Mouse (Mus musculus): Measurements from ENCODE around the gene Cbr4.

Gene Cbr4

GRCm38 (mm10) chr8:61488631-61489030 is 1.1 kb downstream of the Cbr4 start:
- no peak for DNase-seq (ENCODE audit: low spot score in 2 of 2)

- DNase-seq (ENCODE audit: low spot score in 2 of 2): no peak
These were observed 9.6 kb downstream of the Cbr4 start for GRCm38 (mm10) chr8:61497110-61497509.

- no peak for DNase-seq (ENCODE audit: low spot score in 2 of 2)
These were observed 11.5 kb downstream of the Cbr4 start for GRCm38 (mm10) chr8:61499035-61499434.

DNA sequence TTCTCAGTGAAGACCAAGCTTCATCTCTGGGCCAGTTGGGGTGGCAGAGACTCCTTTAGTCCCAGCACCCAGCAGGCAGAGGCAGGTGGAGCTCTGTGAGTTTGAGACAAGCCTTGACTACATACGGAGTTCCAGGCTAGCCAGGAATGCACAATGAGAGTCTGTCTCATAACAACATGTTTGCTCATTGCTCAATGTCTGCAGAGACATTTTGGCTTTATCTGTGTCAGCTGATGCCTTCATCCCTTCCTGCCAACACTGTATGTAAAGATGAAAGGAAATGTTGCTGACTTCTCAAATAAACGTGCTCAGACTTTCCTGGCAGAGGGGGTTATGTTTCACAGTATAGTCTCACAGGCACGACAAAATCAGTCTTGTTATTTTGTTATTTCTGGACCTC is 13.4 kb downstream of the Cbr4 start:
- DNase-seq (ENCODE audit: low spot score in 2 of 2): no peak

- no peak for DNase-seq (ENCODE audit: low spot score in 2 of 2)
These were observed 14.7 kb downstream of the Cbr4 start for GRCm38 (mm10) chr8:61502277-61502676.

DNA sequence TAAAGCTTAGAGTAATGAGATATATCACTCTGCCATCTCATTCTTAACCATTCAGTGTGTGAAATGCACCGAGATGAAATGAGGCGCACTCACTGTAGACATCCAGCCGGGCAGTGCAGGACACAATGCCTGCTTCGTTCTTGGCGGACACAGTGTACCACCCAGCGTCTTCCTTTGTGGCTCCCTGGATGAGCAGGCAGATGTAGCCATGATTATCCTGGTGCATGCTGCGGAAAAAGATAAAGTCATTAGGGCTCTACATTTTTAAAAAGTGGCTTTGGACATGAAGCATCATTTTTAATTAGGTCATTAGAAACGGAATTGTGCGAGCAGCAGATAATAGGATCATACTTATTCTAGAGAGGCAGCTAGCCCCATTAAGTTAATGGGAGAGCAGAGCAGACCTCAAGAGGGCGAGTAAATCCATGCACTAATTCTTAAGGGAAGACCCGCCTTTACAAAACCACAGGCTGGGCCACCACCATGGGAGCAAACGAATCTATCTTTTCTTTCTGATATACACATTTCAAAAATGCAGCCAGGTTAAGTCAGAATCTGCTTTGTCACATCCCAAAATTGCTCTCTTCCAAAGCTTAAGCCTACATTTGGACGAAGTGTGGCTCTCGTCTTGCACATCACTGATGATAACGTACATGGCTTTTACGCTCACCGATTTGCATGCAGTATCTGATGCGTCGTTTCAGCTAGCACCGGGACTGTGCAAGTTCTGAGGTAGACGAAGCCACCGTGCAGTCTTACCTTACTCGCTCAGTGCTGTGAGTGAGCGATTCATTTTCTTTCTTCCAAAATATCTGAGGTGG is 27.8 kb downstream of the Cbr4 start:
- DNase-seq (ENCODE audit: low spot score in 2 of 2): no peak

DNA sequence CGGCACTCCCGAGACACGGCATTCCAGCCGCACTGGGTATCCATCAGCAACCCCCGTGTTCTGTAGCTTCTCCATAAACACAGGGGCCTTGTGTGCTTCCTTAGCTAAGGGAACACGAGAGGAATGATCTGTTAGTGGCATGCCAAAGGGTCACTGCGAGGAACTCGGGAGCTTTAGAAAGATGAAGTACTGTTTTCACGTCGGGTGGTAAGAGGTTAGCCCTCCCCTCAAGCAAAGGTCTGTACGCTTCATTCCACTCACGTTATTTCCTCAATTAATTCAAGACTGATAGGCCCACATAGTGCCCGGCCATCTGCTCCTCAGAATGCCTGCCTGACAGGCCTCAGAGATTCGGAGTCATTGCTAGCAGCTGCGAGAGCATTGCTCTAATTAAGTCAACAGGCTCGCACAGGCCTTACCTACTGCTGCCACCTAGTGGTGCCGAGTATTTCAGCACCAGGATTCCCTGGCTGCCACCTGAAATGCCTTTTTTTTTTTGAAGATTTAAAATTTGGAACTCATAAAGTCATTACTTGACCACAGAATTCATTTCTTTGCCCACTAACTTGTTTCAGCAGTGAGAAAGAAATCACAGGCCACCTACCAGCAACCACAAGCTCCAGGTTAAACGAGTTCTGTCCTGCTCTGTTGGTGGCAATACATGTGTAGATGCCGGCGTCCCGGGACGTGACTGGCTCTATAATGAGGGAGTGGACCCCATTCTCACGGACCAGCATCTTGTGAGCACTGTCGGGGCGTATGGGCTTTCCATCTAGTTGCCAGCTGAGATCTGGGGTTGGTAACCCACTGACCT is 28.6 kb downstream of the Cbr4 start:
- DNase-seq (ENCODE audit: low spot score in 2 of 2): peak; percentile 50 to 81

- DNase-seq (ENCODE audit: low spot score in 2 of 2): no peak
These were observed 29.4 kb downstream of the Cbr4 start for GRCm38 (mm10) chr8:61516745-61517501.

DNA sequence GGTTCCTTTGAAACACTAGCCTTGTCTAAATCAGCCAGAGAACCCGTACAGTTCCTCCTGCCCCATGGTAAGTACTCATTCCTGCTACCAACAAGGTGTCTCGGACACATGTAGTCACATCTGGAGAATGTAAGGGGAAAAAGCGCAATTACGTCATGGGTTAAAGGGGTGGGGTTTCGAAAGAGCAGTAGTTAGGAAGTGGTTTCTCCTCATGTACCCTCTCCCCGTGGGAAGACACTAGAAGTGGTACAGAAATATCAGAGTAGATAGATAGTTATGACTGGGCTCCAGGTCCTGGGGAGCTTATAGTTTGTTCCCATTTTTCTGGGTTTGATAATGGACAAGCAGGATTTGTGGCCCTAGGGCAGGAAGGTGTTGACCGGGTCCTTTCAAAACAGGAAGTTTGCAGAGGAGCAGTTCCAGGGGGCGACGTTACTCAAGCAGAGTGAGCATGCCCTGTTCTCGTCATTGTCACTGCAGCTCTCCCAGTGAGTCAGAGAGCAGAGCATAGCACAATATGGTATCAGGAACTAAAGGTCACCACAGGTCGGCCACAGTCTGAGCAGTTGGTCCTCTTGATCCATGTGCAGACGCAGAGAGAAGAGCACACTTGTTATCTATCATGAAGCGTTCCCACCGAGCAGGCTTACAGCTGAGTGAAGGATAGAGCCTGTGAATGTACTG is 30.1 kb downstream of the Cbr4 start:
- no peak for DNase-seq (ENCODE audit: low spot score in 2 of 2)

DNA sequence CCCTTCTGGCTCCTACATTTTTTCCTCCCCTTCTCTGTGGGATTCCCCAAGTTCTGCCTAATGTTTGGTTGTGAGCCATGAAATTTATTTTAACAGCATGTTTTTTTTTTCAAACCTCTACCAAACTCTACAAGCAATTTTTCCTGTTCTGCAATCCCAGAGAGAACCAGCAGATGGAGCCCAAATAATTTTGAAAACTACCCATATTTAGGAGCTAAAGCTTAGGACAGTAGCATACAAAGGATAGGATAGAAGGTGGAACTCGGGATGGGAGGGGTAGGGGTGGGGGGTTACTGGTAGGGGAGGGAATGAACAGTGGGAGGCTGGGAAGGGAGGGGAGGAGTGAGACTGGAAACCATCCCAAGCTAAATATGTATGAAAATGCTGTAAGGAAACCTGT is 34.6 kb downstream of the Cbr4 start:
- peak in 1 of 2 experiments; percentile 28 for DNase-seq (ENCODE audit: low spot score in 2 of 2)

GRCm38 (mm10) chr8:61527037-61527436 is 39.5 kb downstream of the Cbr4 start:
- no peak for DNase-seq (ENCODE audit: low spot score in 2 of 2)

DNA sequence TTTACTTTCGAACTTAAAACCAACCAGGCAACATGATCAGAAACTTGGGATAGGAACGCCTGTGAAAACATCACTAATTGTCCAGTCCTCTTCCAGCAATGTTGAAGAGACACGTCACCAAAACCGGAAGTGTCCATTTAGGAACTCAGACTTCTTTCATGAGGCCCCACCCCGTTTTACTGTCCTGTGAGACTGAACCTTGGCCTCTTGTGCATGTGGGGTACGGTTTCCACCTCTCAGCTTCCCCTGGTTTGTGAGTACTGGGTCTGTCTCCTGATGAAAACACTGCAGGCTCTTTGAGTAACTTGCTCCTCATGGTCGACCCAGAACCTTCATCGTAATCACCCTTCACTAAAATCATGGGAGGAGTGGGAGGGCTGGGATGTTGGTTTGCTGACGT is 40.7 kb downstream of the Cbr4 start:
- DNase-seq (ENCODE audit: low spot score in 2 of 2): no peak

DNA sequence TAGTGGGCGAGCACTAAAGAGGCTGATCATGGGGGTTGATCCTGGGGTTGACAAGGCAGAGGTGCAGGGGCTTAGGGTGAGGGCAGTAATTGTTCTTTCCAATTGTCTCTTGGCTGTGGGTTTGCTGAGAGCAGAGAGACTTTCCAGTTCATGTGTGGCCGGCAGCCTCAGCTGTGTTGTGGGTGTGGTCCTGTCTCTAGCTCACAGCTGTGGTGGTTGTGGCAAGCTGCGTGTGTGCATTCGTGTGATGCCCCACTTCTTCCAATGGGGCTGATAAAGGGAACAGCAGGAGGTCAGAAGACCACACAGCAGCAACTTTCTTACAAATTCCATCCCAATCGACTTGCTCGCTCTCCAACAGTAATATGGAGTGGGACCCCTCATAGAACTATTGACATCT is 41.1 kb downstream of the Cbr4 start:
- DNase-seq (ENCODE audit: low spot score in 2 of 2): no peak

- no peak for DNase-seq (ENCODE audit: low spot score in 2 of 2)
These were observed 44.6 kb downstream of the Cbr4 start for GRCm38 (mm10) chr8:61531944-61532795.

DNA sequence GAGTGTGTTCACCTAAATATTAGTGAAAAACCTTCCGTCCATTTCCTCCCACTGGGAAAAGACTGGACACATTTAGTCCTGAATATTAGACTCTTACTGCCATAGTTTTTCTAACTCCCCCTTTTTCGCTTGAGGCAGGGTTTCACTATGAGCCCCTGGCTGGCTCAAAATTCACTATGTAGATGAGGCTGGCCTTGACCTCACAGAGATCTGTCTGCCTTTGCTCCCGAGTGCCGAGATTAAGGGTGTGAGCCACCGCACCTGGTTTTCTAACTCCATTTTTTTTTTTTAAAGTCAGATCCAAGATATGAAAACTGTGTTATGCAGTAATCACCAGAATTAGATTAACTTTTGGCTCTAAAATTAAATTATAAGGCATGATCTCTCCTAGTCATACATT is 45.3 kb downstream of the Cbr4 start:
- DNase-seq (ENCODE audit: low spot score in 2 of 2): no peak

DNA sequence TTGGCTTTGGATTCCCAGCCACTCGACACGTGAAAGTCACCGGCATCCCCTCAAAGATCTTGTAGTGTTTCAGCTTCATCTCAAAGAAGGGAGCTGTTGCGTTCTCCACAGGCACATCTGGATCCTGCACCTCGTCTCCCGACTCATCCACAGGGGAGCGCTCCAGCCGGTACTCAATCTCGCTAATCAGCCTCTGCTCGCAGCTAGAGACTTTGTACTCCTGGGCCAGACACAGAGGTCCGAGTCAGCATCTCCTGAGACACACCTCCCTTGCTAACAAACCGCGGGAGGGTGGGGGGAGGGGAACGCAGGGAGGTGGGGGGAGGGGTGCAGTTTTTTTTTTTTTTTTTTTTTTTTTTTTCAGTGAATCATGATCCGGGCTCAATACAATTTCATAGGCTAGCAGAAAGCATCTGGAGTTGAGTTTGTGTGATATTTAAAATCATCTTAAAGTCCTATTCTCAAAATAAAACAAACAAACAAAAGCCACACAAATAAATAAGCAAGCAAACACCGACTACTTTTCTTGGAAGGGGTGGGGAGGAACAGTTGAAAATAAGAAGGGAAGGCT is 45.9 kb downstream of the Cbr4 start:
- no peak for DNase-seq (ENCODE audit: low spot score in 2 of 2)

DNA sequence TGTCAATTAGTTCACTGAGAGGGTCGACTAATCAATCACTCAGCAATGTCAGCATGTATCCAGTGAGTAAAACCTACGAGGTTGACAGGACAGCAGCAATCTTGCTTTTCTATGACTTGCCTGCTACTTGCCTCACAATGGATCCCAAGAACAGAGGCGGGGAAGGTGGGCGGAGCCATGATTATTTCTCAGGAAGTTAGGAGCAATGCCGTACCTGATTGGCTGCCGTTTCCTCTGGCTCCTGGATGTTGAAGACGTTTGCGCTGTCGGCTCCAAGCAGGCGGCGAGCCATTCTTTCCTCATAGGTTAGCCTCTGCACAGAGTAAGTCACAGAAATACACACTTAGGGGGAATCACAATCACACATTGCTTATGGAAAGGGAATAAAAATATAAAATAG is 47.9 kb downstream of the Cbr4 start:
- DNase-seq (ENCODE audit: low spot score in 2 of 2): no peak

- no peak for DNase-seq (ENCODE audit: low spot score in 2 of 2)
These were observed 49.9 kb downstream of the Cbr4 start for GRCm38 (mm10) chr8:61537471-61537870.

- DNase-seq (ENCODE audit: low spot score in 2 of 2): peak; percentile 46 to 80
These were observed 52.4 kb downstream of the Cbr4 start for GRCm38 (mm10) chr8:61539828-61540500.

GRCm38 (mm10) chr8:61549585-61549984 is 62.1 kb downstream of the Cbr4 start:
- peak in 1 of 2 experiments; percentile 18 for DNase-seq (ENCODE audit: low spot score in 2 of 2)

Data from spleen, postnatal 10 days (tissue).